Mouse (Mus musculus) G1E-ER4 (cell line): ENCODE results near the gene Btbd17. TPM values are rescaled to one million over a fixed set of nuclear protein-coding genes. Genes with fewer than 3 reads are reported as not detected.

Source experiments
- GATA1 ChIP-seq: IDR thresholded peaks from one replicate; pipeline ENCODE4 v1.8.0; 2012; ENCODE audit warnings: low read length, inconsistent platforms
- polyA plus RNA-seq: library from polyadenylated mRNA; stranded (reverse); fragments of >175 nt; gene quantifications from 2 replicates; pipeline ENCODE4 v1.2.3, GENCODE M21; 2012

The Btbd17 gene
- polyA plus RNA-seq, 1 experiment, result not detected

GRCm38 (mm10) chr11:114812731-114813240, 17.0 kb upstream of the Btbd17 start:
- TF ChIP-seq GATA1, result no peak

- TF ChIP-seq GATA1, result no peak
Observed at GRCm38 (mm10) chr11:114810344-114810743, 14.6 kb upstream of the Btbd17 start.

GRCm38 (mm10) chr11:114809371-114809770, 13.6 kb upstream of the Btbd17 start:
- no peak for TF ChIP-seq GATA1

- TF ChIP-seq GATA1, result no peak
Observed at GRCm38 (mm10) chr11:114807686-114808427, 12.1 kb upstream of the Btbd17 start.

- no peak for TF ChIP-seq GATA1
Observed at GRCm38 (mm10) chr11:114807025-114807424, 11.3 kb upstream of the Btbd17 start.

GRCm38 (mm10) chr11:114803990-114804389, 8.2 kb upstream of the Btbd17 start:
- no peak for TF ChIP-seq GATA1

GRCm38 (mm10) chr11:114802540-114803267, 7.0 kb upstream of the Btbd17 start:
- no peak for TF ChIP-seq GATA1

- no peak for TF ChIP-seq GATA1
Observed at GRCm38 (mm10) chr11:114801906-114802305, 6.2 kb upstream of the Btbd17 start.

GRCm38 (mm10) chr11:114798624-114799023, 2.9 kb upstream of the Btbd17 start, which contains the start of gene Gpr142:
Gene Gpr142 (plus strand): TSS chr11:114798924.
- no peak for TF ChIP-seq GATA1

- no peak for TF ChIP-seq GATA1
Observed at GRCm38 (mm10) chr11:114797981-114798380, 2.2 kb upstream of the Btbd17 start.

- no peak for TF ChIP-seq GATA1
Observed at GRCm38 (mm10) chr11:114797176-114797575, 1.4 kb upstream of the Btbd17 start.

- TF ChIP-seq GATA1, result no peak
Observed at GRCm38 (mm10) chr11:114795231-114795746, 456 bp downstream of the Btbd17 start.

- TF ChIP-seq GATA1, result no peak
Observed at GRCm38 (mm10) chr11:114794691-114795090, 1.1 kb downstream of the Btbd17 start.

- no peak for TF ChIP-seq GATA1
Observed at GRCm38 (mm10) chr11:114793868-114794545, 1.7 kb downstream of the Btbd17 start.

GRCm38 (mm10) chr11:114792931-114793494, 2.7 kb downstream of the Btbd17 start:
- no peak for TF ChIP-seq GATA1

GRCm38 (mm10) chr11:114791891-114792411, 3.8 kb downstream of the Btbd17 start:
- no peak for TF ChIP-seq GATA1
